Mouse (Mus musculus) olfactory bulb, adult 2 months (tissue): ENCODE measurements around the gene Pdgfb. TPM values are rescaled to one million over a fixed set of nuclear protein-coding genes. Genes with fewer than 3 reads are reported as not detected.

Source experiments
- H3K27ac ChIP-seq: fragments of 200-500 bp; 2 replicates; pipeline ENCODE4 v1.5.1; 2012; ENCODE audit warnings: low read depth, low read length; ENCODE audit not compliant: insufficient read depth
- H3K4me1 ChIP-seq: fragments of 200-500 bp; 2 replicates; pipeline ENCODE4 v1.6.1; 2012; ENCODE audit warnings: low read length; ENCODE audit not compliant: control insufficient read depth, insufficient read depth
- H3K4me3 ChIP-seq: fragments of 200-500 bp; 2 replicates; pipeline ENCODE4 v1.5.1; 2012; ENCODE audit warnings: mild to moderate bottlenecking, low read depth, low read length, moderate library complexity; ENCODE audit not compliant: insufficient read depth
- CTCF ChIP-seq: fragments of 200-500 bp; IDR thresholded peaks from 2 replicates; pipeline ENCODE4 v1.5.1; 2012; ENCODE audit warnings: low read depth, mild to moderate bottlenecking, low read length, moderate library complexity; ENCODE audit not compliant: insufficient read depth
- POLR2A ChIP-seq: fragments of 200-500 bp; IDR thresholded peaks from 2 replicates; pipeline ENCODE4 v1.6.1; 2012; ENCODE audit warnings: mild to moderate bottlenecking, low read depth, low read length, moderate library complexity; ENCODE audit not compliant: insufficient read depth
- WGBS: fragments of 180-500 bp; shearing (Covaris S2); methylation state at CpG from one replicate; pipeline ENCODE4 v1.1.7; 2018; 5-methylcytosine and 5-hydroxymethylcytosine counted together
- polyA plus RNA-seq: library from polyadenylated mRNA; stranded (reverse); fragments of >200 nt; gene quantifications from 2 replicates; pipeline ENCODE4 v1.2.4, GENCODE M21; 2012; ENCODE audit warnings: low replicate concordance; ENCODE audit not compliant: missing spikeins, insufficient read depth, insufficient read length

The Pdgfb gene
- polyA plus RNA-seq: not detected in 2 replicates

- 1% methylated on average over 60 of the region's 60 CpGs for WGBS
- H3K4me1 ChIP-seq: peaks cover 35% of the 10 kb centered on the region
- TF ChIP-seq POLR2A: peak; percentile 73; the same call in 1 of the 2 replicates
- TF ChIP-seq CTCF: peak; percentile 12; the same call in 1 of the 2 replicates
- peak within 1 kb of the TSS; percentile 61 for H3K4me3 ChIP-seq
- peak within 1 kb of the TSS; percentile 70 for H3K27ac ChIP-seq
Observed at GRCm38 (mm10) chr15:80014321-80015210, at the start of gene Pdgfb. Gene Pdgfb (minus strand): TSS chr15:80014977.

- no peak overlapping the region for H3K4me3 ChIP-seq
- 38% methylated on average over 5 of the region's 5 CpGs for WGBS
- H3K4me1 ChIP-seq: peaks cover 29% of the 10 kb centered on the region
- no peak overlapping the region for H3K27ac ChIP-seq
- no peak for TF ChIP-seq POLR2A
- TF ChIP-seq CTCF: no peak
Observed at GRCm38 (mm10) chr15:80062821-80063220, 48.0 kb upstream of the Pdgfb start.

- H3K4me1 ChIP-seq: peaks cover 26% of the 10 kb centered on the region
- no peak overlapping the region for H3K27ac ChIP-seq
- H3K4me3 ChIP-seq: no peak overlapping the region
- 70% methylated on average over 8 of the region's 9 CpGs for WGBS
- TF ChIP-seq CTCF (no peak), POLR2A (no peak)
Observed at GRCm38 (mm10) chr15:80062339-80062738, 47.6 kb upstream of the Pdgfb start.

GRCm38 (mm10) chr15:80061071-80061550 lies 46.3 kb upstream of the Pdgfb start:
- Histone ChIP-seq H3K4me1 (peaks cover 24% of the 10 kb centered on the region), H3K4me3 (no peak overlapping the region), H3K27ac (no peak overlapping the region)
- TF ChIP-seq CTCF (no peak), POLR2A (no peak)
- 93% methylated on average over 4 of the region's 4 CpGs for WGBS

- peaks cover 24% of the 10 kb centered on the region for H3K4me1 ChIP-seq
- TF ChIP-seq CTCF: no peak
- no peak for TF ChIP-seq POLR2A
- H3K4me3 ChIP-seq: no peak overlapping the region
- WGBS: 96% methylated on average over 8 of the region's 8 CpGs
- no peak overlapping the region for H3K27ac ChIP-seq
Observed at GRCm38 (mm10) chr15:80060356-80061070, 45.7 kb upstream of the Pdgfb start.

GRCm38 (mm10) chr15:80059606-80060005 lies 44.8 kb upstream of the Pdgfb start:
- H3K4me3 ChIP-seq: no peak overlapping the region
- 91% methylated on average over 7 of the region's 7 CpGs for WGBS
- no peak for TF ChIP-seq POLR2A
- no peak for TF ChIP-seq CTCF

GRCm38 (mm10) chr15:80058151-80058550 lies 43.4 kb upstream of the Pdgfb start:
- no peak for TF ChIP-seq CTCF
- Histone ChIP-seq H3K4me3 (no peak overlapping the region), H3K4me1 (peaks cover 24% of the 10 kb centered on the region), H3K27ac (no peak overlapping the region)
- 95% methylated on average over 7 of the region's 7 CpGs for WGBS

More at GRCm38 (mm10) chr15:80059606-80060005, 44.8 kb upstream of the Pdgfb start:
- Histone ChIP-seq H3K4me1 (peaks cover 24% of the 10 kb centered on the region), H3K27ac (no peak overlapping the region)

GRCm38 (mm10) chr15:80054034-80054710 lies 39.4 kb upstream of the Pdgfb start:
- no peak for TF ChIP-seq CTCF
- TF ChIP-seq POLR2A: no peak
- Histone ChIP-seq H3K4me3 (no peak overlapping the region), H3K27ac (no peak overlapping the region), H3K4me1 (peaks cover 9% of the 10 kb centered on the region; the same call in 1 of the 2 replicates)
- 81% methylated on average over 7 of the region's 7 CpGs for WGBS
